Mouse (Mus musculus) bone marrow macrophage, adult 2 months (primary cell): ENCODE measurements at regions not wholly inside any gene's neighbourhood (a gene's known extent, or its start where the extent isn't known, plus 50 kb on each side); places are given as distances from the start of the nearest gene placed in this dataset.
A peak's percentile ranks its signal among the peaks of the same experiment; 100 is the strongest.

Experiments
- CTCF ChIP-seq: IDR thresholded peaks from 2 replicates; pipeline ENCODE4 v1.5.1; 2012; ENCODE audit warnings: low read depth, mild to moderate bottlenecking, low read length, moderate library complexity
- POLR2A ChIP-seq: IDR thresholded peaks from 2 replicates; pipeline ENCODE4 v1.6.1; 2012; ENCODE audit warnings: mild to moderate bottlenecking, low read depth, low read length, borderline replicate concordance

GRCm38 (mm10) chr3:41182036-41182899, 99.4 kb upstream of the Pgrmc2 start:
- peak; percentile 88 for TF ChIP-seq CTCF
- no peak for TF ChIP-seq POLR2A
